Mouse (Mus musculus) forebrain, embryonic 11.5 days (tissue): ENCODE results near the gene Gm3005. TPM values are rescaled to one million over a fixed set of nuclear protein-coding genes. Genes with fewer than 3 reads are reported as not detected.
"Not testable (repeated sequence)": the region's sequence is repeated elsewhere in the genome, so short reads cannot be mapped to it uniquely, and the experiment has no call there.

Source experiments
- ATAC-seq: fragments of 200-750 bp; cut with Nextera tagmentation; replicated peaks from 2 replicates; pipeline ENCODE4 v1.8.0; 2017; ENCODE audit warnings: moderate TSS enrichment; ENCODE audit not compliant: low FRiP score
- DNase-seq: peaks from one replicate; pipeline ENCODE4 v3.0.0-alpha.2; 2017; ENCODE audit warnings: low spot score
- H3K27ac ChIP-seq: fragments of 300-500 bp; sonication (generic); 2 replicates; pipeline ENCODE4 v1.5.1; 2014; ENCODE audit warnings: low read depth, low read length
- H3K27me3 ChIP-seq: fragments of 300-500 bp; sonication (generic); 2 replicates; pipeline ENCODE4 v1.6.1; 2014; ENCODE audit warnings: mild to moderate bottlenecking, low read length, mixed read lengths; ENCODE audit not compliant: control insufficient read depth, insufficient read depth
- H3K36me3 ChIP-seq: fragments of 300-500 bp; sonication (generic); 2 replicates; pipeline ENCODE4 v1.6.1; 2014; ENCODE audit warnings: mild to moderate bottlenecking, low read length, moderate library complexity, mixed read lengths; ENCODE audit not compliant: control insufficient read depth, insufficient read depth
- H3K4me1 ChIP-seq: fragments of 300-500 bp; sonication (generic); replicated peaks from 2 replicates; pipeline ENCODE4 v1.6.1; 2014; ENCODE audit warnings: low read length, mixed read lengths; ENCODE audit not compliant: control insufficient read depth, insufficient read depth
- H3K4me2 ChIP-seq: fragments of 300-500 bp; sonication (generic); 2 replicates; pipeline ENCODE4 v1.6.1; 2014; ENCODE audit warnings: low read depth, mild to moderate bottlenecking, low read length, moderate library complexity, mixed read lengths; ENCODE audit not compliant: severe bottlenecking
- H3K4me3 ChIP-seq: fragments of 300-500 bp; sonication (generic); 2 replicates; pipeline ENCODE4 v1.5.1; 2014; ENCODE audit warnings: low read depth, low read length
- H3K9ac ChIP-seq: fragments of 300-500 bp; sonication (generic); 2 replicates; pipeline ENCODE4 v1.6.1; 2014; ENCODE audit warnings: low read length
- H3K9me3 ChIP-seq: fragments of 300-500 bp; sonication (generic); 2 replicates; pipeline ENCODE4 v1.6.1; 2016; ENCODE audit warnings: low read length, mixed read lengths; ENCODE audit not compliant: control insufficient read depth
- WGBS: fragments of 180-500 bp; shearing (Covaris S2); extraction: QIAGEN DNeasy Blood & Tissue Kit; methylation state at CpG from one replicate; pipeline ENCODE4 v1.1.7; 2014; 5-methylcytosine and 5-hydroxymethylcytosine counted together
- polyA plus RNA-seq: library from polyadenylated mRNA; unstranded; fragments of >200 nt; fragmentation: Nextera tagmentation; extraction: Ambion mirVana; gene quantifications from 2 replicates; pipeline ENCODE4 v1.2.1, GENCODE M21; 2014

Gene Gm3005
- 1.7 and 2.2 TPM in 2 replicates for polyA plus RNA-seq

DNA sequence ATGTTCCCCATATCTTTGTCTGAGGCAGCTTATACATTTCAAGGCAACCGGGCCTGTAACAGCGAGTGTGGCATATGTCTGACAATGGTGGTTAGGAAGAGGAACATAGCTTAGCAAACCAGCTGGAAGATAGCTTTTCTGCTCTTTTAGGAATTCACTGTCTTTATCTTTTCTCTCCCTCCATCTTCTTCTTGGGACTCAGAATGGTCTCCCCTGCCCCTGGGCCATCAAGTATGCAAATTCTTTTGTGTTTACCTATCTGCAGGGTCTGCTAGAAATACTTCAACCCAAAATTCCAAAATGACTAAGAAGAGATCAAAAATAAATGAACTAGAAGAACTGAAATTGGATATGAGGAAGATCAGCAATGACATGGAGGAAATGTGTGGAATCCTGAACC lies at the start of gene Gm3005:
TSS of gene Gm3005 (plus strand) at position 301 of the 400 bp plus-strand sequence.
- not testable (repeated sequence) for H3K27ac ChIP-seq, DNase-seq, H3K36me3 ChIP-seq, H3K27me3 ChIP-seq, ATAC-seq, H3K4me2 ChIP-seq, H3K9me3 ChIP-seq, H3K4me1 ChIP-seq, H3K4me3 ChIP-seq, H3K9ac ChIP-seq
- WGBS, result no CpG with 5 or more reads among the region's 2 CpGs

DNA sequence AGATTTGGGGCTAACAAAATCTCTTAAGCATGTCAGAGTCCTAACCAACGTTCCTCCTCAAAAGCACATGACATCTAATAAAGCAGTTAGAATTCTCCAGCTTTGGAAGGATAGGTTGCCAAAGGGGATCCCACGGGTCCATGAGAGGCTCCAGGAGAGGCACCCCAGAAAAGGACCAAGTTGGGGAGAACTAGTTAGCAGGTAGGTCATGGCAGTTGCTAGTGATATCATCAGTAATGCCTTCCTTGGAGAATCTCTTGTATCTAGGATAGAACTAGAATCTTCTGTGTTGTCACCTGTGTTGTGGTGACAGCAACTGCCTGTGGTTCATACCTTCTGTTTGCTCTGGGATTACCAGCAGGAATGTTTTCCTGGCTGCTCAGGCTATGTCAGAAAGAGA lies 33.1 kb upstream of the Gm3005 start, which contains the start of gene Gm10413:
TSS of gene Gm10413 (plus strand) at position 301 of the 400 bp plus-strand sequence.
- H3K4me1 ChIP-seq, ATAC-seq, H3K27me3 ChIP-seq, H3K9me3 ChIP-seq, H3K9ac ChIP-seq, DNase-seq, H3K36me3 ChIP-seq, H3K4me2 ChIP-seq, H3K27ac ChIP-seq, H3K4me3 ChIP-seq: not testable (repeated sequence)
- no CpG with 5 or more reads among the region's 2 CpGs for WGBS

DNA sequence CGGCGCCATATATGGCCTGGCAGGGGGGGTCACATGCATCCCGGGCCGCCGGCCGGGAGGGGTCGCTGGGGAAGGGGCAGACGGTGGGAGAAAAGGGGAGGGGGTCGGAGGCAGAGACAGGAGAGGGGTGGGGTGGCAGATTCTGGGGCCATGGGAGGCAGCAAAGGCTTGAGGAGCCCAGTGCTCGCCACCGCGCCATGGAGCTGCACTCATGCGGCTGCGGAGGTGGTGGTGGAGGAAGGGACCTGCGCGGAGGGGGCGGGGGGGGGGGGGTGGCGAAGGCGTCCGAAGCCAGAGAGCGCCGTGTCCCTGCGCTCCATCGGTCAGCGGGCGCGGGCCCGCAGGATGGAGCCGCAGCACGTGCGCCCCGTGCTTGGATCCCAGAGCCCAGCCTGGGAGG lies 15.6 kb upstream of the Gm3005 start, which contains the start of gene Gm10409:
TSS of gene Gm10409 (plus strand) at position 301 of the 400 bp plus-strand sequence.
- not testable (repeated sequence) for H3K36me3 ChIP-seq, ATAC-seq, H3K27me3 ChIP-seq, H3K9ac ChIP-seq, H3K4me3 ChIP-seq, DNase-seq, H3K4me1 ChIP-seq, H3K9me3 ChIP-seq, H3K4me2 ChIP-seq, H3K27ac ChIP-seq
- WGBS, result no CpG with 5 or more reads among the region's 32 CpGs

DNA sequence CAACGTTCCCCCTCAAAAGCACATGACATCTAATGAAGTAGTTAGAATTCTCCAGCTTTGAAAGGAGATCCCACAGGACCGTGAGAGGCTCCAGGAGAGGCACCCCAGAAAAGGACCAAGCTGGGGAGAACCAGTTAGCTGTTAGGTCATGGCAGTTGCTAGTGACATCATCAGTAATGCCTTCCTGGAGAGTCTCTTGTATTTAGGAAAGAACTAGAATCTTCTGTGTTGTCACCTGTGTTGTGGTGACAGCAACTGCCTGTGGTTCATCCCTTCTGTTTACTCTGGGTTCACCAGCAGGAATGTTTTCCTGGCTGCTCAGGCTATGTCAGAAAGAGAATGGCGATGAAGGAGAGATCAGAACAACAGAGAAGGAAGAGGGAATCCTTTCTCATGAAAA lies 21.2 kb downstream of the Gm3005 start, which contains the start of gene Gm10408:
TSS of gene Gm10408 (plus strand) at position 301 of the 400 bp plus-strand sequence.
- not testable (repeated sequence) for H3K36me3 ChIP-seq, DNase-seq, ATAC-seq, H3K27me3 ChIP-seq, H3K9me3 ChIP-seq, H3K4me2 ChIP-seq, H3K9ac ChIP-seq, H3K4me1 ChIP-seq, H3K27ac ChIP-seq, H3K4me3 ChIP-seq
- WGBS, result no CpG with 5 or more reads among the region's 3 CpGs

DNA sequence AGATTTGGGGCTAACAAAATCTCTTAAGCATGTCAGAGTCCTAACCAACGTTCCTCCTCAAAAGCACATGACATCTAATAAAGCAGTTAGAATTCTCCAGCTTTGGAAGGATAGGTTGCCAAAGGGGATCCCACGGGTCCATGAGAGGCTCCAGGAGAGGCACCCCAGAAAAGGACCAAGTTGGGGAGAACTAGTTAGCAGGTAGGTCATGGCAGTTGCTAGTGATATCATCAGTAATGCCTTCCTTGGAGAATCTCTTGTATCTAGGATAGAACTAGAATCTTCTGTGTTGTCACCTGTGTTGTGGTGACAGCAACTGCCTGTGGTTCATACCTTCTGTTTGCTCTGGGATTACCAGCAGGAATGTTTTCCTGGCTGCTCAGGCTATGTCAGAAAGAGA lies 206.3 kb downstream of the Gm3005 start, which contains the start of gene Gm3012:
TSS of gene Gm3012 (plus strand) at position 301 of the 400 bp plus-strand sequence.
- H3K4me2 ChIP-seq, ATAC-seq, DNase-seq, H3K4me1 ChIP-seq, H3K4me3 ChIP-seq, H3K27ac ChIP-seq, H3K36me3 ChIP-seq, H3K9ac ChIP-seq, H3K27me3 ChIP-seq, H3K9me3 ChIP-seq: not testable (repeated sequence)
- no CpG with 5 or more reads among the region's 2 CpGs for WGBS

Other genes with a start within 250 kb of the Gm3005 start
- not detected in 2 replicates for gene Gm5795, start 239.8 kb upstream of the Gm3005 start, polyA plus RNA-seq
- gene D830030K20Rik, start 219.6 kb upstream of the Gm3005 start, polyA plus RNA-seq, result 7.3 and 7.6 TPM in 2 replicates
- not detected in 2 replicates for gene Gm2956, start 95.5 kb upstream of the Gm3005 start, polyA plus RNA-seq
- gene Gm10413, start 33.0 kb upstream of the Gm3005 start, polyA plus RNA-seq, result not detected in 2 replicates
- 1.7 and 2.3 TPM in 2 replicates for gene Gm10409, start 15.5 kb upstream of the Gm3005 start, polyA plus RNA-seq
- not detected in 2 replicates for gene Gm10408, start 21.3 kb downstream of the Gm3005 start, polyA plus RNA-seq
- gene Gm3012, start 206.4 kb downstream of the Gm3005 start, polyA plus RNA-seq, result not detected in 2 replicates
- 1.7 and 2.3 TPM in 2 replicates for gene Gm3020, start 223.9 kb downstream of the Gm3005 start, polyA plus RNA-seq